Mouse (Mus musculus) hindbrain, embryonic 10.5 days (tissue): ENCODE data around the gene Gm10563. TPM values are rescaled to one million over a fixed set of nuclear protein-coding genes. Genes with fewer than 3 reads are reported as not detected.
A peak's percentile ranks its signal among the peaks of the same experiment; 100 is the strongest.

ENCODE experiments used
- DNase-seq: peaks from one replicate; pipeline ENCODE4 v3.0.0-alpha.2; 2017; ENCODE audit warnings: low spot score
- H3K27ac ChIP-seq: fragments of 300-500 bp; sonication (generic); 2 replicates; pipeline ENCODE4 v1.5.1; 2016; ENCODE audit warnings: mild to moderate bottlenecking, moderate library complexity
- H3K27me3 ChIP-seq: fragments of 300-500 bp; sonication (generic); 2 replicates; pipeline ENCODE4 v1.6.1; 2016; ENCODE audit warnings: mild to moderate bottlenecking; ENCODE audit not compliant: poor library complexity, insufficient read depth, severe bottlenecking
- H3K36me3 ChIP-seq: fragments of 300-500 bp; sonication (generic); 2 replicates; pipeline ENCODE4 v1.6.1; 2016; ENCODE audit warnings: mild to moderate bottlenecking, moderate library complexity
- H3K4me1 ChIP-seq: fragments of 300-500 bp; sonication (generic); replicated peaks from 2 replicates; pipeline ENCODE4 v1.6.1; 2016; ENCODE audit warnings: mild to moderate bottlenecking
- H3K4me3 ChIP-seq: fragments of 300-500 bp; sonication (generic); 2 replicates; pipeline ENCODE4 v1.5.1; 2016; ENCODE audit warnings: mild to moderate bottlenecking, moderate library complexity
- H3K9me3 ChIP-seq: fragments of 300-500 bp; sonication (generic); 2 replicates; pipeline ENCODE4 v1.6.1; 2016; ENCODE audit warnings: mild to moderate bottlenecking, moderate library complexity
- WGBS: fragments of 180-500 bp; shearing (Covaris S2); methylation state at CpG from one replicate; pipeline ENCODE4 v1.1.7; 2016; 5-methylcytosine and 5-hydroxymethylcytosine counted together
- polyA plus RNA-seq: library from polyadenylated mRNA; unstranded; fragments of >200 nt; fragmentation: Nextera tagmentation; extraction: Ambion mirVana; gene quantifications from 2 replicates; pipeline ENCODE4 v1.2.1, GENCODE M21; 2016

Gene Gm10563
- polyA plus RNA-seq, 1 experiment from 2014 or later, result not detected

- no peak overlapping the region for H3K27ac ChIP-seq
- H3K36me3 ChIP-seq, result peaks cover 75% of the 10 kb centered on the region
- no peak for DNase-seq
- peaks cover 29% of the 10 kb centered on the region for H3K4me1 ChIP-seq
- 94% methylated on average over 11 of the region's 11 CpGs for WGBS
- no peaks in the 10 kb centered on the region for H3K9me3 ChIP-seq
- no peak overlapping the region for H3K4me3 ChIP-seq
- peaks cover 42% of the 10 kb centered on the region for H3K27me3 ChIP-seq
Observed at GRCm38 (mm10) chr4:155649355-155649754, 4.1 kb upstream of the Gm10563 start.

GRCm38 (mm10) chr4:155645721-155646120 is 513 bp upstream of the Gm10563 start:
- Histone ChIP-seq H3K4me1 (no peaks in the 10 kb centered on the region), H3K36me3 (peaks cover 98% of the 10 kb centered on the region), H3K9me3 (no peaks in the 10 kb centered on the region), H3K4me3 (no peak overlapping the region), H3K27ac (no peak overlapping the region), H3K27me3 (peaks cover 6% of the 10 kb centered on the region)
- DNase-seq, result no peak
- 96% methylated on average over 5 of the region's 5 CpGs for WGBS

GRCm38 (mm10) chr4:155643531-155643930 is 1.7 kb downstream of the Gm10563 start:
- Histone ChIP-seq H3K36me3 (peaks cover 97% of the 10 kb centered on the region), H3K4me1 (no peaks in the 10 kb centered on the region), H3K27ac (no peak overlapping the region), H3K4me3 (no peak overlapping the region), H3K27me3 (no peaks in the 10 kb centered on the region), H3K9me3 (no peaks in the 10 kb centered on the region)
- DNase-seq, result no peak
- WGBS, result 100% methylated on average over 1 of the region's 1 CpGs

- H3K4me1 ChIP-seq, result no peaks in the 10 kb centered on the region
- no peaks in the 10 kb centered on the region for H3K9me3 ChIP-seq
- DNase-seq, result no peak
- peaks cover 99% of the 10 kb centered on the region for H3K36me3 ChIP-seq
- H3K4me3 ChIP-seq, result no peak overlapping the region
- no peaks in the 10 kb centered on the region for H3K27me3 ChIP-seq
- H3K27ac ChIP-seq, result no peak overlapping the region
Observed at GRCm38 (mm10) chr4:155635766-155636499, 9.3 kb downstream of the Gm10563 start.

- WGBS, result 93% methylated on average over 6 of the region's 6 CpGs
- Histone ChIP-seq H3K4me3 (no peak overlapping the region), H3K9me3 (no peaks in the 10 kb centered on the region), H3K36me3 (peaks cover 89% of the 10 kb centered on the region), H3K4me1 (peaks cover 5% of the 10 kb centered on the region), H3K27ac (no peak overlapping the region), H3K27me3 (no peaks in the 10 kb centered on the region)
- DNase-seq, result no peak
Observed at GRCm38 (mm10) chr4:155630267-155630666, 14.9 kb downstream of the Gm10563 start.

- peak; percentile 97 for DNase-seq
- H3K9me3 ChIP-seq, result no peaks in the 10 kb centered on the region
- no peaks in the 10 kb centered on the region for H3K27me3 ChIP-seq
- H3K27ac ChIP-seq, result peak within 1 kb of the TSS; percentile 88
- peaks cover 14% of the 10 kb centered on the region for H3K4me1 ChIP-seq
- peaks cover 61% of the 10 kb centered on the region for H3K36me3 ChIP-seq
- under 1% methylated on average over 84 of the region's 84 CpGs for WGBS
- H3K4me3 ChIP-seq, result peak within 1 kb of the TSS; percentile 99
Observed at GRCm38 (mm10) chr4:155624338-155625291, 20.6 kb downstream of the Gm10563 start, which contains the start of gene Cdk11b. Gene Cdk11b (plus strand): TSS chr4:155624854.

- WGBS, result 91% methylated on average over 5 of the region's 5 CpGs
- Histone ChIP-seq H3K9me3 (no peaks in the 10 kb centered on the region), H3K4me1 (peaks cover under 1% of the 10 kb centered on the region), H3K27ac (no peak overlapping the region), H3K36me3 (peaks cover 87% of the 10 kb centered on the region), H3K27me3 (no peaks in the 10 kb centered on the region), H3K4me3 (no peak overlapping the region)
- no peak for DNase-seq
Observed at GRCm38 (mm10) chr4:155618321-155618720, 26.9 kb downstream of the Gm10563 start.

GRCm38 (mm10) chr4:155613264-155613663 is 31.9 kb downstream of the Gm10563 start:
- 95% methylated on average over 3 of the region's 3 CpGs for WGBS
- Histone ChIP-seq H3K36me3 (peaks cover 86% of the 10 kb centered on the region), H3K27me3 (no peaks in the 10 kb centered on the region), H3K27ac (no peak overlapping the region), H3K9me3 (no peaks in the 10 kb centered on the region), H3K4me1 (no peaks in the 10 kb centered on the region), H3K4me3 (no peak overlapping the region)
- DNase-seq, result no peak

- Histone ChIP-seq H3K27ac (no peak overlapping the region), H3K36me3 (peaks cover 80% of the 10 kb centered on the region), H3K4me3 (no peak overlapping the region), H3K27me3 (no peaks in the 10 kb centered on the region), H3K4me1 (no peaks in the 10 kb centered on the region), H3K9me3 (no peaks in the 10 kb centered on the region)
- no peak for DNase-seq
- 94% methylated on average over 3 of the region's 3 CpGs for WGBS
Observed at GRCm38 (mm10) chr4:155611860-155612259, 33.3 kb downstream of the Gm10563 start.

GRCm38 (mm10) chr4:155606825-155607224 is 38.4 kb downstream of the Gm10563 start:
- WGBS, result 88% methylated on average over 2 of the region's 2 CpGs

GRCm38 (mm10) chr4:155605132-155605531 is 40.1 kb downstream of the Gm10563 start:
- peaks cover 19% of the 10 kb centered on the region for H3K4me1 ChIP-seq
- H3K27me3 ChIP-seq, result no peaks in the 10 kb centered on the region
- H3K4me3 ChIP-seq, result no peak overlapping the region
- H3K27ac ChIP-seq, result no peak overlapping the region
- no peaks in the 10 kb centered on the region for H3K9me3 ChIP-seq
- no peak for DNase-seq
- H3K36me3 ChIP-seq, result peaks cover 62% of the 10 kb centered on the region
- WGBS, result 90% methylated on average over 4 of the region's 4 CpGs

More at GRCm38 (mm10) chr4:155606825-155607224, 38.4 kb downstream of the Gm10563 start:
- Histone ChIP-seq H3K9me3 (no peaks in the 10 kb centered on the region), H3K4me3 (no peak overlapping the region), H3K27ac (no peak overlapping the region), H3K27me3 (no peaks in the 10 kb centered on the region), H3K36me3 (peaks cover 76% of the 10 kb centered on the region), H3K4me1 (peaks cover 15% of the 10 kb centered on the region)
- no peak for DNase-seq

- Histone ChIP-seq H3K4me3 (no peak overlapping the region), H3K27ac (no peak overlapping the region), H3K36me3 (peaks cover 51% of the 10 kb centered on the region), H3K4me1 (peaks cover 20% of the 10 kb centered on the region), H3K9me3 (no peaks in the 10 kb centered on the region), H3K27me3 (no peaks in the 10 kb centered on the region)
- no peak for DNase-seq
- 96% methylated on average over 6 of the region's 6 CpGs for WGBS
Observed at GRCm38 (mm10) chr4:155603801-155604200, 41.4 kb downstream of the Gm10563 start.

- H3K27me3 ChIP-seq, result no peaks in the 10 kb centered on the region
- DNase-seq, result no peak
- H3K9me3 ChIP-seq, result no peaks in the 10 kb centered on the region
- peaks cover 51% of the 10 kb centered on the region for H3K36me3 ChIP-seq
- H3K27ac ChIP-seq, result no peak overlapping the region
- H3K4me1 ChIP-seq, result peaks cover 24% of the 10 kb centered on the region
- H3K4me3 ChIP-seq, result peak overlapping the region; percentile 97
- 96% methylated on average over 1 of the region's 1 CpGs for WGBS
Observed at GRCm38 (mm10) chr4:155602753-155603152, 42.5 kb downstream of the Gm10563 start.
